ENCODE assay signal across 31 mouse cellular contexts in the genomic region with DNA sequence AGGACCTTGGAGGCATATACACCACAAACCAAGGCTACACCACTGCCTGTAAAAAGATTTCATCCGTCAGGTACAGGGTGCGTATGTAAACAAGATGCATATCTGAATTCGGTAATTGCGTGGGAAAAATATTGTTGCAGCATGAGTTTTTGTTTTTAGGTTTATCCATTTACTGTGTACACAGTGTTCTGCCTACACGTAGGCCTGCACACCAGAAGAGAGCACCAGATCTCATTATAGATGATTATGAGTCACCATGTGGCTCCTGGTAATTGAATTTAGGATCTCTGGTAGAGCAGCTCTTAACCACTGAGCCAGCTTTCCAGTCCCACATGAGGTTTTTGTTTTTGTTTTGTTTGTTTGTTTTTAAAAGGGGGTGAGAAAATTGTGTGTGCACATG. TPM values are rescaled to one million over a fixed set of nuclear protein-coding genes. Genes with fewer than 3 reads are reported as not detected.
A peak's percentile ranks its signal among the peaks of the same experiment; 100 is the strongest.
DNase-seq lines count a peak whose midpoint lies in the region; ATAC-seq and TF ChIP-seq lines count a peak whose summit lies in the region.
"Had no signal": no experiment of that assay in that cellular context is flagged by ENCODE, and none has a peak within 500 bp of the region (broad histone marks: within the 10 kb centered on the region; RNA-seq: fewer than 3 reads in every experiment).

No protein-coding gene starts in this region.

- no peak for TF ChIP-seq CTCF in gastrocnemius, adult 2 months (IDR thresholded peaks at IDR 0.05)

- intact Hi-C loops in gastrocnemius, adult 2 months (cut with DNase I) = no loop called here

- 0 out of 2 replicates have a peak overlapping the region, but pooled peaks have one; percentile 32 for H3K27ac ChIP-seq in gastrocnemius, adult 2 months
- H3K27ac ChIP-seq: embryonic facial prominence, embryonic 12.5 days; forebrain, embryonic 10.5 days; heart, adult 2 months; heart, embryonic 13.5 days; hindbrain, embryonic 10.5 days; hindbrain, postnatal 0 days; liver, embryonic 12.5 days; neural tube, embryonic 15.5 days had no signal

- no peak overlapping the region for H3K4me3 ChIP-seq in gastrocnemius, adult 2 months
- H3K4me3 ChIP-seq: embryonic facial prominence, embryonic 12.5 days; forebrain, embryonic 10.5 days; heart, adult 2 months; heart, embryonic 13.5 days; hindbrain, embryonic 10.5 days; liver, embryonic 12.5 days; megakaryocyte, embryonic 14.5 days; neural tube, embryonic 15.5 days had no signal

- ATAC-seq in monocyte, adult 5-6 weeks (replicated peaks; ENCODE audit: insufficient number of reproducible peaks, low FRiP score, low TSS enrichment, poor library complexity, severe bottlenecking) = no peak
- no peak for ATAC-seq in megakaryocyte progenitor cell, adult 5-6 weeks (replicated peaks; ENCODE audit: poor library complexity)
- ATAC-seq: forebrain, postnatal 0 days; hindbrain, postnatal 0 days; intestine, postnatal 0 days; liver, embryonic 12.5 days; liver, postnatal 0 days had no signal

- no peak for DNase-seq in gastrocnemius, adult 2 months
- DNase-seq in gastrocnemius, adult 8-10 months (ENCODE audit: low spot score in 2 of 2) = no peak
- peak; percentile 26 for DNase-seq in layer of hippocampus, adult 9-10 months (ENCODE audit: low spot score)
- DNase-seq in layer of hippocampus, adult 8-10 months (ENCODE audit: low spot score in 2 of 2) = no peak
- DNase-seq in MN1 (ENCODE audit: low spot score) = peak; percentile 88
- DNase-seq: adrenal gland, postnatal 36 days; cerebellum, adult 9-10 months; cerebellum, postnatal 36 days; forebrain, postnatal 0 days; gastrocnemius, postnatal 36 days; heart, adult 2 months; heart, postnatal 10 days; kidney, adult 9 months; kidney, postnatal 14 days; left cerebral cortex, postnatal 4 days; liver, postnatal 0 days; lung, postnatal 36 days; midbrain, embryonic 14.5 days; spleen, adult 18-20 months; thymus, postnatal 25 days had no signal

RNA-seq across cellular contexts. Expression of gene Mrpl51, which starts 5.6 kb away (rescaled TPM):
- total RNA-seq in gastrocnemius, adult 2 months (2021) = 100 to 1,000 TPM; 214 to 262 TPM
- 100 to 1,000 TPM; 224 to 255 (median 228) TPM for total RNA-seq in gastrocnemius, adult 8-10 months (2022)
- 10 to 100 TPM; 63.7 to 67.8 (median 64.6) TPM for total RNA-seq in layer of hippocampus, adult 8-10 months (2022)
- 20.1 to 33.9 TPM (median 25.9 TPM) in 3 replicates for total RNA-seq in monocyte, adult 5-6 weeks (2017)
- 144 and 171 TPM in 2 replicates for total RNA-seq in megakaryocyte progenitor cell, adult 5-6 weeks (2015)
- total RNA-seq in megakaryocyte progenitor cell, adult 5-6 weeks (2017) = 128 and 156 TPM in 2 replicates

RNA-seq across cellular contexts. Expression of gene Ncapd2, which starts 5.7 kb away (rescaled TPM):
- total RNA-seq in gastrocnemius, adult 2 months (2021) = 1 to 10 TPM; 6.5 to 9.8 TPM
- total RNA-seq in gastrocnemius, adult 8-10 months (2022) = 10 to 100 TPM in 2 of 4 experiments, 1 to 10 TPM in 2; 7.3 to 14.0 (median 9.1) TPM
- 10 to 100 TPM; 21.7 to 33.4 (median 23.7) TPM for total RNA-seq in layer of hippocampus, adult 8-10 months (2022)
- total RNA-seq in monocyte, adult 5-6 weeks (2017) = 17.6 to 79.8 TPM (median 33.5 TPM) in 3 replicates
- 205 and 228 TPM in 2 replicates for total RNA-seq in megakaryocyte progenitor cell, adult 5-6 weeks (2015)
- total RNA-seq in megakaryocyte progenitor cell, adult 5-6 weeks (2017) = 207 and 256 TPM in 2 replicates

RNA-seq across cellular contexts. Expression of gene Vamp1, which starts 18.2 kb away (rescaled TPM):
- total RNA-seq in gastrocnemius, adult 2 months (2021) = 10 to 100 TPM; 14.3 to 16.0 TPM
- 10 to 100 TPM; 15.1 to 16.8 (median 15.5) TPM for total RNA-seq in gastrocnemius, adult 8-10 months (2022)
- total RNA-seq in layer of hippocampus, adult 8-10 months (2022) = 100 to 1,000 TPM in 1 of 4 experiments, 10 to 100 TPM in 3; 80.8 to 101 (median 90.5) TPM
- total RNA-seq in monocyte, adult 5-6 weeks (2017) = 12.8 to 29.3 TPM (median 15.5 TPM) in 3 replicates
- 10.1 and 15.5 TPM in 2 replicates for total RNA-seq in megakaryocyte progenitor cell, adult 5-6 weeks (2015)
- total RNA-seq in megakaryocyte progenitor cell, adult 5-6 weeks (2017) = 6.2 and 9.1 TPM in 2 replicates

RNA-seq across cellular contexts. Expression of gene Gapdh, which starts 30.9 kb away (rescaled TPM):
- over 10,000 TPM in 1 of 2 experiments, 1,000 to 10,000 TPM in 1; 9,742 to 11,894 TPM for total RNA-seq in gastrocnemius, adult 2 months (2021)
- over 10,000 TPM; 10,104 to 14,130 (median 11,228) TPM for total RNA-seq in gastrocnemius, adult 8-10 months (2022)
- total RNA-seq in layer of hippocampus, adult 8-10 months (2022) = 1,000 to 10,000 TPM; 2,500 to 2,996 (median 2,728) TPM
- total RNA-seq in monocyte, adult 5-6 weeks (2017) = 353 to 432 TPM (median 359 TPM) in 3 replicates
- total RNA-seq in megakaryocyte progenitor cell, adult 5-6 weeks (2015) = 3,979 and 4,068 TPM in 2 replicates
- 1,418 and 1,569 TPM in 2 replicates for total RNA-seq in megakaryocyte progenitor cell, adult 5-6 weeks (2017)

RNA-seq across cellular contexts. Expression of gene Tapbpl, which starts 34.5 kb away (rescaled TPM):
- 1 to 10 TPM; 2.4 to 2.6 TPM for total RNA-seq in gastrocnemius, adult 2 months (2021)
- total RNA-seq in gastrocnemius, adult 8-10 months (2022) = 1 to 10 TPM; 1.6 to 2.3 (median 2.0) TPM
- total RNA-seq in layer of hippocampus, adult 8-10 months (2022) = 1 to 10 TPM; 4.0 to 6.8 (median 5.0) TPM
- 32.5 to 50.2 TPM (median 35.0 TPM) in 3 replicates for total RNA-seq in monocyte, adult 5-6 weeks (2017)
- 5.2 and 7.4 TPM in 2 replicates for total RNA-seq in megakaryocyte progenitor cell, adult 5-6 weeks (2015)
- 16.2 and 18.6 TPM in 2 replicates for total RNA-seq in megakaryocyte progenitor cell, adult 5-6 weeks (2017)

Comparison
In these comparisons a context has a peak if more than half of its experiments do, and no peak if none do; other contexts are left out.
1. DNase-seq: peak in layer of hippocampus, adult 9-10 months (single experiment) and MN1 (single experiment); none in gastrocnemius, adult 2 months (single experiment), gastrocnemius, adult 8-10 months (0 of 2) and layer of hippocampus, adult 8-10 months (0 of 2).